Mouse (Mus musculus) midbrain, postnatal 0 days (tissue): ENCODE data around the gene Sidt2. TPM values are rescaled to one million over a fixed set of nuclear protein-coding genes. Genes with fewer than 3 reads are reported as not detected.

Source experiments
- ATAC-seq: fragments of 200-750 bp; cut with Nextera tagmentation; 2 replicates; pipeline ENCODE4 v1.8.0; 2017; ENCODE audit warnings: moderate number of reproducible peaks, mild to moderate bottlenecking, moderate TSS enrichment, moderate library complexity; ENCODE audit not compliant: low FRiP score
- DNase-seq: peaks from one replicate; pipeline ENCODE4 v3.0.0-alpha.2; 2015; ENCODE audit warnings: low spot score
- H3K27ac ChIP-seq: fragments of 300-500 bp; sonication (generic); 2 replicates; pipeline ENCODE4 v1.5.1; 2014; ENCODE audit warnings: low read depth, mild to moderate bottlenecking, low read length, mixed read lengths
- H3K27me3 ChIP-seq: fragments of 300-500 bp; sonication (generic); 2 replicates; pipeline ENCODE4 v1.6.1; 2014; ENCODE audit warnings: low read length, control low read depth, mixed read lengths; ENCODE audit not compliant: insufficient read depth
- H3K36me3 ChIP-seq: fragments of 300-500 bp; sonication (generic); 2 replicates; pipeline ENCODE4 v1.6.1; 2014; ENCODE audit warnings: low read length, control low read depth, mixed read lengths; ENCODE audit not compliant: insufficient read depth
- H3K4me1 ChIP-seq: fragments of 300-500 bp; sonication (generic); 2 replicates; pipeline ENCODE4 v1.6.1; 2014; ENCODE audit warnings: mild to moderate bottlenecking, control low read depth, antibody characterized with exemption, low read length, mixed read lengths; ENCODE audit not compliant: insufficient read depth
- H3K4me2 ChIP-seq: fragments of 300-500 bp; sonication (generic); 2 replicates; pipeline ENCODE4 v1.6.1; 2014; ENCODE audit warnings: low read depth, mild to moderate bottlenecking, low read length, mixed read lengths; ENCODE audit not compliant: poor library complexity, severe bottlenecking
- H3K4me3 ChIP-seq: fragments of 300-500 bp; sonication (generic); 2 replicates; pipeline ENCODE4 v1.5.1; 2014; ENCODE audit warnings: low read depth, mild to moderate bottlenecking, low read length, moderate library complexity
- H3K9ac ChIP-seq: fragments of 300-500 bp; sonication (generic); replicated peaks from 2 replicates; pipeline ENCODE4 v1.6.1; 2014; ENCODE audit warnings: mild to moderate bottlenecking, low read length, moderate library complexity, mixed read lengths; ENCODE audit not compliant: poor library complexity, severe bottlenecking
- H3K9me3 ChIP-seq: fragments of 300-500 bp; sonication (generic); 2 replicates; pipeline ENCODE4 v1.6.1; 2016; ENCODE audit warnings: low read length, control low read depth
- CTCF ChIP-seq: IDR thresholded peaks from 2 replicates; pipeline ENCODE4 v1.5.1; 2016; ENCODE audit warnings: antibody characterized with exemption, mild to moderate bottlenecking
- WGBS: fragments of 180-500 bp; shearing (Covaris S2); extraction: QIAGEN DNeasy Blood & Tissue Kit; methylation state at CpG from one replicate; pipeline ENCODE4 v1.1.7; 2014; 5-methylcytosine and 5-hydroxymethylcytosine counted together
- polyA plus RNA-seq: library from polyadenylated mRNA; unstranded; fragments of >200 nt; fragmentation: Nextera tagmentation; extraction: Ambion mirVana; gene quantifications from 2 replicates; pipeline ENCODE4 v1.2.1, GENCODE M21; 2015
- total RNA-seq: library from RNA; depleted of rRNA; stranded (reverse); fragments of >200 nt; gene quantifications from 2 replicates; pipeline ENCODE4 v1.2.3, GENCODE M21; 2014

Gene Sidt2
- total and polyA plus RNA-seq, 2 experiments from 2014 or later = 50.8 to 115 TPM

DNA sequence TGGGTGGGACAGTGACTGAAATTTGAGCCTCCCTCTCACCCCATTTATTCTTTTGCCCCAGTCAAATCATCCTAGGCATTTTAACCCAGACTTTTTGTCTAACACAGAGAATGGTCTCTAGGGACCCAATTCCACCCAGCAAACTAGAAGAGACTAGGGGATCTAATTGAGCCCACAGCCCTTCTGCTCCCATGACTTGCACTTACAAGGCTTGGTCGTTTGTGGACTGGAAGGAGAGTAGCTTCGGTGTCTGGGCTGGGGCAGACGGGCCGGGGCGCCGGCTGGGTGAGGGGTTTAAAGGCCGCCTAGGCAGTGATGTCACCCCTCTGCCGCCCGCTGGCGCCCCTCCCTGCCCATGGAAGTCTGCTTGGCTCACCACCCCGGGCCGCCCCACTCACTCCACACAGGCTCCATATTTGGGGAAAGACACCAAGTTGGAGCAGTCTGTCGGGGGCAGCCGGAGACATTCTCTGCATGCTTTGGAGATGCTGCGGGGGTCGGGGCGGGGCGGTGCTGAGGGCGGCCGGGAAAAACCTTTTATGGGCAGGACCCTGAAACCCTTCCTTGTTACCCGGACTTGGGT is 19.3 kb downstream of the Sidt2 start, which contains the start of gene Tagln:
Gene Tagln, minus strand, starts transcription at position 431 of the 583 bp plus-strand sequence.
- WGBS = 13% methylated on average over 21 of the region's 21 CpGs
- peaks cover 25% of the 10 kb centered on the region for H3K36me3 ChIP-seq
- H3K9ac ChIP-seq = no peak within 1 kb of the TSS
- no peak within 1 kb of the TSS for H3K4me3 ChIP-seq
- peak within 1 kb of the TSS; percentile 32 for H3K4me2 ChIP-seq
- no peak within 1 kb of the TSS for H3K27ac ChIP-seq
- H3K27me3 ChIP-seq = peaks cover 4% of the 10 kb centered on the region; the same call in 1 of the 2 replicates
- peaks cover 3% of the 10 kb centered on the region; the same call in 1 of the 2 replicates for H3K4me1 ChIP-seq
- DNase-seq = no peak
- no peak for TF ChIP-seq CTCF
- no peak for ATAC-seq
- no peaks in the 10 kb centered on the region for H3K9me3 ChIP-seq

DNA sequence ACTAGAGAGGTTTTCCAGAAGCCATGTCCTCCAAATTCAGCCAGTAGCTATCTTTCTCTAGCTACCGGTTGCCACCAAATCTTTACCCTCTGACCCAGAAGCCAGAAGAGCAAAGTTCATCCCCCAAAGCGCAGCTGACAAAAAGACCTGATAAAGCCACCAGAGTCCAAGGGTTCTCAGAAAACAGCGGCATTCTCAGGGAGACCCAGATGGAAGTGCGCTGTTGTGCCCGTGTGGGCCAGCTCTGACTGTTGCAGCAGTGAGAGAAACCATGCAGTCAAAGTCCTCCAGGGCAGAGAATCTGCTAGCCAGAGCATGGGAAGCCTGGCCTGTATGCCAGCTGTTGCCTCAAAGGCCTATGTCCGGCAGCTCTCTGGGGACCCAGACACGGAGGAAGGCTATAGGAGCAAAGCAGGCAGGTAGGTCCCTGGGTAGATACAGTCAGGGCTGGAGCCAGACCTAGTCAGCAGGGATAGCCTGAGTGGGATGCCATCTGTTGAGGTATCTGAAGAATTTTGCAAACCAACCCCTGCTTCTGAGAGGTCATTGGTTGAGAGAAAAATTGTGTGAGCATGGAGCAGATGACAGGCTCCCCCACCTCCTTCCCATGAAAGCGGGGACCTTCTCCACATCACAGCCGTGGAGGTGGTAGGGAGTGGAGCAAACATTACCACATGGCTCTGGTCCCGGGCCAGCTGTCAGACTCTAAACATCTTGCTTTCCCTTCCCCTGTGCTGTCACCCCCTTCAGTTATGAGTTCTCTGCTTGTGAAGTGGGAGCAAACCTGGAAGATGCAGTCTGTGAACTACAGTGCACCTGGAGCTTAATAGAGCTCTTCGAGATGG is 22.3 kb downstream of the Sidt2 start:
- ATAC-seq (no peak), DNase-seq (no peak)
- Histone ChIP-seq H3K27me3 (peaks cover 4% of the 10 kb centered on the region; the same call in 1 of the 2 replicates), H3K36me3 (peaks cover 31% of the 10 kb centered on the region), H3K9ac (no peak overlapping the region), H3K4me2 (no peak overlapping the region), H3K4me1 (peaks cover 3% of the 10 kb centered on the region; the same call in 1 of the 2 replicates), H3K27ac (no peak overlapping the region), H3K9me3 (no peaks in the 10 kb centered on the region), H3K4me3 (no peak overlapping the region)
- no peak for TF ChIP-seq CTCF
- 81% methylated on average over 11 of the region's 11 CpGs for WGBS

DNA sequence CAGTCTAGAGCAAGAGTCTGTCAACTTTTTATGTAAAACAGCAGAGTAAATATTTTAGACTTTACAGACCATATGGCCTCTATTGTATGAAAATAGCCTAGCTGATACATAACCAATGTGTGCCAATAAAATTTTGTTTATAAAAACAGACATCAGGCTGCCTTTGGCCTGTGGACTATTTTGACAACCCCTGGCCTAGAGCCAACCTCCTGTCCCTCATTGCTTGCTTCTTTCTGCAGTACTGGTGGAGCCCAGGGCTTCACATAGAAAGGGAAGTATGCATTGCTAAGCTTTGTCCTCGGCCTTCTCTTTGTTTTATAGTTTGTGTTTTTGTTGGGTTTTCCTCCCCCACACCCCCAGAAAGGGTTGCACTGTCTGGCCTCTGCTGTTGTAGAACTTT is 23.1 kb downstream of the Sidt2 start:
- H3K9me3 ChIP-seq = no peaks in the 10 kb centered on the region
- H3K36me3 ChIP-seq = peaks cover 39% of the 10 kb centered on the region
- no peak overlapping the region for H3K4me2 ChIP-seq
- no peak overlapping the region for H3K9ac ChIP-seq
- H3K27ac ChIP-seq = no peak overlapping the region
- TF ChIP-seq CTCF = no peak
- DNase-seq (no peak), ATAC-seq (no peak)
- no peak overlapping the region for H3K4me3 ChIP-seq
- peaks cover 4% of the 10 kb centered on the region; the same call in 1 of the 2 replicates for H3K27me3 ChIP-seq
- WGBS = 67% methylated on average over 1 of the region's 1 CpGs
- peaks cover 3% of the 10 kb centered on the region; the same call in 1 of the 2 replicates for H3K4me1 ChIP-seq

DNA sequence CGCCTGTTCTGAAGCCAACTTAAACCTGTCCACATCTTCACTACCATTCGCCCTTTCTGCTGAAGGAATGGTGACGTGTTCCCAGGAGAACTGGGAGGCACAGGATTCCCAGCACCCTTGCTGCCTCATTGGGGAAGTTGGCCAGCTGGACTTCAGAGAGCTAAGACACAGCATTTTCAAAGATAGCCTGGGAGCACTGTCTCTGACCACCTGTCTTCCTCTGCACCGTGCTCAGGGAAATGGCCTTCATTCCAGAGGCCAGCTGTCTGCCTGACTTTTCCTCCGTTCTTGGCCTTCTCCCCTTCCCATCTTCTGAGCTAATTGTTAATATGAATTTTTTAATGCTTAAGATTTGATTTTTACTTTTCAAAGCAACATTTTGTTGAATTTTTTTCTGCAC is 25.8 kb downstream of the Sidt2 start:
- H3K27me3 ChIP-seq = no peaks in the 10 kb centered on the region
- no peak overlapping the region for H3K4me3 ChIP-seq
- no peaks in the 10 kb centered on the region for H3K9me3 ChIP-seq
- 89% methylated on average over 5 of the region's 5 CpGs for WGBS
- ATAC-seq = no peak
- no peak overlapping the region for H3K27ac ChIP-seq
- H3K36me3 ChIP-seq = peaks cover 52% of the 10 kb centered on the region
- H3K4me1 ChIP-seq = no peaks in the 10 kb centered on the region
- TF ChIP-seq CTCF = no peak
- no peak for DNase-seq
- H3K4me2 ChIP-seq = no peak overlapping the region
- no peak overlapping the region for H3K9ac ChIP-seq

DNA sequence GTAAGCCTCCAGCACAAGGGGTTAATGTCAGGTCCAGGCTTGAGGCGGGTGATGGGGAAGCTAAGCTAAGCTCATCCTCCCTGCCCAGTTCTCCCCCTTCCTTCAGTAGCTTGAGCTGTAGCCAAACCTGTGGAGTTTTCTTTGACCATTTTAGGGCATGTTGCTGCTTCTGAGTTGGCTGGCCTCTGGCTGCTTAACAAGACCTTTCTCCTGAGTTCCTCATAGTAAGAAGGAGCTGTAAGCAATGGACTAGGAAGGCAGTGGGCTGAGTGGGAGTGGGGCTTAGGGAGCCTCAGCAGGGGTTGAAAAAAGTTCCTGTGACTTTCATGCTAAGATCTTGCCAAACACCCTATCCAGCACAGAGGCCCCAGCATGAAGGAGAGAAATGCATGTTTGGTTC is 35.2 kb downstream of the Sidt2 start:
- Histone ChIP-seq H3K27ac (no peak overlapping the region), H3K27me3 (no peaks in the 10 kb centered on the region), H3K4me2 (no peak overlapping the region), H3K9ac (no peak overlapping the region), H3K36me3 (peaks cover 77% of the 10 kb centered on the region), H3K4me3 (no peak overlapping the region), H3K9me3 (no peaks in the 10 kb centered on the region), H3K4me1 (no peaks in the 10 kb centered on the region)
- TF ChIP-seq CTCF = no peak
- no peak for DNase-seq
- WGBS = 52% methylated on average over 1 of the region's 1 CpGs
- ATAC-seq = no peak
